Mouse (Mus musculus): ENCODE measurements at regions not wholly inside any gene's neighbourhood (a gene's known extent, or its start where the extent isn't known, plus 50 kb on each side); places are given as distances from the start of the nearest gene placed in this dataset.

- Histone ChIP-seq H3K27me3 (replicated peaks) (no peaks in the 10 kb centered on the region), H3K27ac (no peak overlapping the region), H3K36me3 (no peaks in the 10 kb centered on the region), H3K9me3 (replicated peaks) (no peaks in the 10 kb centered on the region), H3K4me2 (no peak overlapping the region), H3K9ac (no peak overlapping the region), H3K4me1 (no peaks in the 10 kb centered on the region), H3K4me3 (no peak overlapping the region)
- ATAC-seq: no peak
- 66% methylated on average over 2 of the region's 2 CpGs for WGBS (ENCODE audit: insufficient replicate concordance)
These were observed 170.0 kb upstream of the Ift57 start for GRCm38 (mm10) chr16:49529060-49529459.

GRCm38 (mm10) chr16:49530051-49530450, 169.0 kb upstream of the Ift57 start:
- no peak overlapping the region for H3K4me3 ChIP-seq
- H3K9ac ChIP-seq: no peak overlapping the region
- H3K27me3 ChIP-seq (replicated peaks): no peaks in the 10 kb centered on the region
- no peaks in the 10 kb centered on the region for H3K36me3 ChIP-seq
- no peaks in the 10 kb centered on the region for H3K9me3 ChIP-seq (replicated peaks)
- H3K4me2 ChIP-seq: no peak overlapping the region
- no peak overlapping the region for H3K27ac ChIP-seq
- H3K4me1 ChIP-seq: no peaks in the 10 kb centered on the region
- no peak for ATAC-seq
- 71% methylated on average over 5 of the region's 5 CpGs for WGBS (ENCODE audit: insufficient replicate concordance)

GRCm38 (mm10) chr16:49532071-49532686, 166.9 kb upstream of the Ift57 start:
- Histone ChIP-seq H3K9me3 (replicated peaks) (no peaks in the 10 kb centered on the region), H3K27me3 (replicated peaks) (no peaks in the 10 kb centered on the region), H3K4me2 (no peak overlapping the region), H3K36me3 (no peaks in the 10 kb centered on the region), H3K4me1 (no peaks in the 10 kb centered on the region), H3K27ac (no peak overlapping the region), H3K9ac (no peak overlapping the region), H3K4me3 (no peak overlapping the region)
- 72% methylated on average over 7 of the region's 7 CpGs for WGBS (ENCODE audit: insufficient replicate concordance)
- ATAC-seq: no peak

GRCm38 (mm10) chr16:49533498-49533998, 165.5 kb upstream of the Ift57 start:
- H3K27ac ChIP-seq: no peak overlapping the region
- no peak overlapping the region for H3K4me2 ChIP-seq
- no peaks in the 10 kb centered on the region for H3K27me3 ChIP-seq (replicated peaks)
- no peaks in the 10 kb centered on the region for H3K9me3 ChIP-seq (replicated peaks)
- no peaks in the 10 kb centered on the region for H3K36me3 ChIP-seq
- WGBS (ENCODE audit: insufficient replicate concordance): 45% methylated on average over 4 of the region's 4 CpGs
- no peak overlapping the region for H3K4me3 ChIP-seq
- no peak for ATAC-seq
- H3K9ac ChIP-seq: no peak overlapping the region
- H3K4me1 ChIP-seq: no peaks in the 10 kb centered on the region

GRCm38 (mm10) chr16:49550231-49550630, 148.8 kb upstream of the Ift57 start:
- Histone ChIP-seq H3K27ac (no peak overlapping the region), H3K4me1 (no peaks in the 10 kb centered on the region), H3K27me3 (replicated peaks) (no peaks in the 10 kb centered on the region), H3K4me3 (no peak overlapping the region), H3K4me2 (no peak overlapping the region), H3K9ac (no peak overlapping the region), H3K9me3 (replicated peaks) (no peaks in the 10 kb centered on the region), H3K36me3 (no peaks in the 10 kb centered on the region)
- 52% methylated on average over 3 of the region's 3 CpGs for WGBS (ENCODE audit: insufficient replicate concordance)
- no peak for ATAC-seq

- Histone ChIP-seq H3K36me3 (no peaks in the 10 kb centered on the region), H3K4me3 (no peak overlapping the region), H3K27me3 (replicated peaks) (no peaks in the 10 kb centered on the region), H3K27ac (no peak overlapping the region), H3K4me1 (no peaks in the 10 kb centered on the region), H3K4me2 (no peak overlapping the region), H3K9me3 (replicated peaks) (no peaks in the 10 kb centered on the region), H3K9ac (no peak overlapping the region)
- no peak for ATAC-seq
- 64% methylated on average over 2 of the region's 2 CpGs for WGBS (ENCODE audit: insufficient replicate concordance)
These were observed 129.0 kb upstream of the Ift57 start for GRCm38 (mm10) chr16:49570031-49570430.

- WGBS (ENCODE audit: insufficient replicate concordance): 75% methylated on average over 12 of the region's 12 CpGs
- Histone ChIP-seq H3K9me3 (replicated peaks) (no peaks in the 10 kb centered on the region), H3K4me3 (no peak overlapping the region), H3K27ac (no peak overlapping the region), H3K36me3 (no peaks in the 10 kb centered on the region), H3K4me2 (no peak overlapping the region), H3K9ac (no peak overlapping the region), H3K4me1 (no peaks in the 10 kb centered on the region), H3K27me3 (replicated peaks) (no peaks in the 10 kb centered on the region)
- no peak for ATAC-seq
These were observed 126.4 kb upstream of the Ift57 start for GRCm38 (mm10) chr16:49572485-49573170.

GRCm38 (mm10) chr16:49573171-49573517, 125.9 kb upstream of the Ift57 start:
- Histone ChIP-seq H3K27me3 (replicated peaks) (no peaks in the 10 kb centered on the region), H3K4me2 (no peak overlapping the region), H3K4me1 (no peaks in the 10 kb centered on the region), H3K36me3 (no peaks in the 10 kb centered on the region), H3K9me3 (replicated peaks) (no peaks in the 10 kb centered on the region), H3K4me3 (no peak overlapping the region), H3K27ac (no peak overlapping the region), H3K9ac (no peak overlapping the region)
- ATAC-seq: no peak
- WGBS (ENCODE audit: insufficient replicate concordance): 67% methylated on average over 3 of the region's 3 CpGs

- ATAC-seq: no peak
- Histone ChIP-seq H3K4me3 (no peak overlapping the region), H3K9me3 (replicated peaks) (no peaks in the 10 kb centered on the region), H3K4me1 (no peaks in the 10 kb centered on the region), H3K9ac (no peak overlapping the region), H3K27ac (no peak overlapping the region), H3K4me2 (no peak overlapping the region), H3K36me3 (no peaks in the 10 kb centered on the region), H3K27me3 (replicated peaks) (no peaks in the 10 kb centered on the region)
- 58% methylated on average over 4 of the region's 4 CpGs for WGBS (ENCODE audit: insufficient replicate concordance)
These were observed 120.1 kb upstream of the Ift57 start for GRCm38 (mm10) chr16:49578976-49579375.

GRCm38 (mm10) chr16:49580708-49581107, 118.3 kb upstream of the Ift57 start:
- Histone ChIP-seq H3K9ac (no peak overlapping the region), H3K4me1 (no peaks in the 10 kb centered on the region), H3K27me3 (replicated peaks) (no peaks in the 10 kb centered on the region), H3K4me3 (no peak overlapping the region), H3K9me3 (replicated peaks) (no peaks in the 10 kb centered on the region), H3K27ac (no peak overlapping the region), H3K4me2 (no peak overlapping the region), H3K36me3 (no peaks in the 10 kb centered on the region)
- ATAC-seq: no peak
- WGBS (ENCODE audit: insufficient replicate concordance): 71% methylated on average over 6 of the region's 6 CpGs

- 67% methylated on average over 2 of the region's 2 CpGs for WGBS (ENCODE audit: insufficient replicate concordance)
- no peaks in the 10 kb centered on the region for H3K36me3 ChIP-seq
- H3K4me2 ChIP-seq: no peak overlapping the region
- H3K27ac ChIP-seq: no peak overlapping the region
- no peak overlapping the region for H3K9ac ChIP-seq
- no peaks in the 10 kb centered on the region for H3K4me1 ChIP-seq
- no peaks in the 10 kb centered on the region; the same call in 1 of the 2 replicates for H3K9me3 ChIP-seq (replicated peaks)
- no peak overlapping the region for H3K4me3 ChIP-seq
- no peak for ATAC-seq
- H3K27me3 ChIP-seq (replicated peaks): no peaks in the 10 kb centered on the region
These were observed 92.5 kb upstream of the Ift57 start for GRCm38 (mm10) chr16:49606500-49606899.

GRCm38 (mm10) chr16:49614801-49615200, 84.2 kb upstream of the Ift57 start:
- no peak overlapping the region for H3K27ac ChIP-seq
- no peaks in the 10 kb centered on the region for H3K36me3 ChIP-seq
- H3K9ac ChIP-seq: no peak overlapping the region
- no peaks in the 10 kb centered on the region for H3K4me1 ChIP-seq
- WGBS (ENCODE audit: insufficient replicate concordance): 64% methylated on average over 3 of the region's 3 CpGs
- no peaks in the 10 kb centered on the region for H3K27me3 ChIP-seq (replicated peaks)
- no peaks in the 10 kb centered on the region; the same call in 1 of the 2 replicates for H3K9me3 ChIP-seq (replicated peaks)
- H3K4me2 ChIP-seq: no peak overlapping the region
- H3K4me3 ChIP-seq: no peak overlapping the region
- ATAC-seq: no peak

All from liver, embryonic 12.5 days (tissue).